Mouse (Mus musculus) testis, postnatal 10 days (tissue): ENCODE measurements around the gene Mindy4.

Source experiments
- DNase-seq: peaks from one replicate; pipeline ENCODE4 v3.0.0; 2021; ENCODE audit warnings: low spot score

The Mindy4 gene

GRCm38 (mm10) chr6:55341688-55342087 lies 138.5 kb downstream of the Mindy4 start:
- no peak for DNase-seq

- DNase-seq = no peak
These were observed 139.1 kb downstream of the Mindy4 start for GRCm38 (mm10) chr6:55342328-55342727.

GRCm38 (mm10) chr6:55343446-55343845 lies 140.3 kb downstream of the Mindy4 start:
- no peak for DNase-seq

GRCm38 (mm10) chr6:55344291-55345016 lies 141.3 kb downstream of the Mindy4 start:
- DNase-seq = no peak

GRCm38 (mm10) chr6:55345264-55345663 lies 142.1 kb downstream of the Mindy4 start:
- no peak for DNase-seq

GRCm38 (mm10) chr6:55346491-55346890 lies 143.3 kb downstream of the Mindy4 start:
- DNase-seq = peak; percentile 40

GRCm38 (mm10) chr6:55347711-55348571 lies 144.8 kb downstream of the Mindy4 start:
- peak; percentile 36 for DNase-seq

GRCm38 (mm10) chr6:55349231-55349630 lies 146.0 kb downstream of the Mindy4 start:
- DNase-seq = peak; percentile 14

- DNase-seq = peak; percentile 19
These were observed 147.3 kb downstream of the Mindy4 start for GRCm38 (mm10) chr6:55350383-55350952.

- DNase-seq = peak; percentile 37
These were observed 148.5 kb downstream of the Mindy4 start for GRCm38 (mm10) chr6:55351712-55352111.

GRCm38 (mm10) chr6:55353711-55354445 lies 150.7 kb downstream of the Mindy4 start:
- peak; percentile 37 for DNase-seq

- DNase-seq = peak; percentile 39
These were observed 151.4 kb downstream of the Mindy4 start for GRCm38 (mm10) chr6:55354456-55355117.

GRCm38 (mm10) chr6:55355575-55355974 lies 152.4 kb downstream of the Mindy4 start:
- no peak for DNase-seq

- DNase-seq = peak; percentile 36
These were observed 153.0 kb downstream of the Mindy4 start for GRCm38 (mm10) chr6:55356017-55356703.

- peak; percentile 30 for DNase-seq
These were observed 153.9 kb downstream of the Mindy4 start for GRCm38 (mm10) chr6:55356976-55357635.

- DNase-seq = peak; percentile 71
These were observed 154.5 kb downstream of the Mindy4 start for GRCm38 (mm10) chr6:55357636-55358031.

- DNase-seq = peak; percentile 31
These were observed 155.6 kb downstream of the Mindy4 start for GRCm38 (mm10) chr6:55358731-55359143.

- peak; percentile 10 for DNase-seq
These were observed 159.5 kb downstream of the Mindy4 start for GRCm38 (mm10) chr6:55362663-55363062.

GRCm38 (mm10) chr6:55367126-55367525 lies 163.9 kb downstream of the Mindy4 start:
- no peak for DNase-seq
